Mouse (Mus musculus) midbrain, embryonic 11.5 days (tissue): ENCODE data around the gene Zbtb33. TPM values are rescaled to one million over a fixed set of nuclear protein-coding genes. Genes with fewer than 3 reads are reported as not detected.
"Not testable (repeated sequence)": the region's sequence is repeated elsewhere in the genome, so short reads cannot be mapped to it uniquely, and the experiment has no call there.

Experiments
- ATAC-seq: fragments of 200-750 bp; cut with Nextera tagmentation; 2 replicates; pipeline ENCODE4 v1.8.0; 2017; ENCODE audit warnings: moderate TSS enrichment, moderate library complexity; ENCODE audit not compliant: low FRiP score
- DNase-seq: peaks from one replicate; pipeline ENCODE4 v3.0.0; 2015; ENCODE audit warnings: low spot score; ENCODE audit errors: missing footprints
- H3K27ac ChIP-seq: fragments of 300-500 bp; sonication (generic); 2 replicates; pipeline ENCODE4 v1.5.1; 2014; ENCODE audit warnings: low read depth, low read length
- H3K27me3 ChIP-seq: fragments of 300-500 bp; sonication (generic); 2 replicates; pipeline ENCODE4 v1.6.1; 2014; ENCODE audit warnings: mild to moderate bottlenecking, low read length, moderate library complexity, mixed read lengths; ENCODE audit not compliant: control insufficient read depth, insufficient read depth
- H3K36me3 ChIP-seq: fragments of 300-500 bp; sonication (generic); 2 replicates; pipeline ENCODE4 v1.6.1; 2014; ENCODE audit warnings: mild to moderate bottlenecking, low read length, moderate library complexity, mixed read lengths; ENCODE audit not compliant: control insufficient read depth, insufficient read depth
- H3K4me1 ChIP-seq: fragments of 300-500 bp; sonication (generic); 2 replicates; pipeline ENCODE4 v1.6.1; 2014; ENCODE audit warnings: low read length; ENCODE audit not compliant: control insufficient read depth, insufficient read depth
- H3K4me2 ChIP-seq: fragments of 300-500 bp; sonication (generic); 2 replicates; pipeline ENCODE4 v1.6.1; 2014; ENCODE audit warnings: mild to moderate bottlenecking, moderate library complexity
- H3K4me3 ChIP-seq: fragments of 300-500 bp; sonication (generic); 2 replicates; pipeline ENCODE4 v1.5.1; 2014; ENCODE audit warnings: low read depth, low read length
- H3K9ac ChIP-seq: fragments of 300-500 bp; sonication (generic); 2 replicates; pipeline ENCODE4 v1.6.1; 2014; ENCODE audit warnings: low read length
- H3K9me3 ChIP-seq: fragments of 300-500 bp; sonication (generic); 2 replicates; pipeline ENCODE4 v1.6.1; 2016; ENCODE audit warnings: low read length; ENCODE audit not compliant: control insufficient read depth
- whole genome bisulfite sequencing: fragments of 180-500 bp; shearing (Covaris S2); extraction: QIAGEN DNeasy Blood & Tissue Kit; methylation state at CpG from one replicate; pipeline ENCODE4 v1.1.7; 2014; 5-methylcytosine and 5-hydroxymethylcytosine counted together
- polyA plus RNA-seq: library from polyadenylated mRNA; unstranded; fragments of >200 nt; fragmentation: Nextera tagmentation; extraction: Ambion mirVana; gene quantifications from 2 replicates; pipeline ENCODE4 v1.2.1, GENCODE M21; 2014

The Zbtb33 gene
- polyA plus RNA-seq = 9.2 and 10.7 TPM in 2 replicates

DNA sequence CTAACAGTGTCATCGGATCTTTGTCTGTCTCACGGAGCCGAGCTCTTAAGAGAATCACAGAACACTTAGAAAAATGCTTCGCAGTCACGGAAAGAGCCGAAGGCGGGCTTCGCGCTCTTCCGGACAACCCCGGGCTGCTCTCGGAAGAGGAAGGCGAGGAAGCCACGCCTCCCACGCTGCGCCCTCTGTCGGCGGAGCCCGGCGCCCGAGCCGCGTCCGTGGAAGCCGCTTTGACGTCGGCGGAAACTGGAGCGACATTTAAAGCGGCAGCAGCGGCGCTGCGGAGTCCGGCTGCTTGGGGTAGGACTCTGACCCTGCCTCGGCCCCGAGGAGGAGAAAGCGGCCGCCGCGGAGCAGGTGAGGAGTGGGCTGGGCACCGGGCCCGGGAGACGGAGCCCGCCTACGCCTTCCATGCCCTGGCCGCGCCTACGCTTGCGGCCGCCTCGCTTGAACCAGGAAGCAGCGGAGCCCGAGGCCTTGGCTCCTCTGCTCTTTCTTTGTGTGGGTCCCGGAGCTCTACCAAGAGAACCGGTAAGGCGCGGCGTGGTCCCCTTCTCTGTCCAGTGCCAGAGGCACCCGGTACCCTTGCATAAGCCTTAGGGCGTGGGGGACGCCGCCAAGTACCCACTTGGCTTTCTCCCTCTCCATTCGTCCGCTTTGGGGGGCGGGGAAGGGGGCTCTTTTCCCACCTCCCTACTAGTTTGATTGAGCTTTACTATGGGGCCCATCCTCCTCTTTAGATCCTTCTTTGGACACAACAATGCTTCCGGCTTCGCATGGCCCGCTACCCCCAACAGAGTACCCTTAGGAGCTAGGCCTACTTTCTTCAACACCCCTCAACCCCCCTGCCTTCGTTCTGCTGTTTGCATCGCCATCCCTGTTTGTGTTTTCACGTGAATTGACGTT is at the start of gene Zbtb33:
Gene Zbtb33 (plus strand): TSS at position 242 of the 906 bp plus-strand sequence.
- Histone ChIP-seq H3K9ac (peak within 1 kb of the TSS; percentile 83), H3K9me3 (no peaks in the 10 kb centered on the region), H3K27ac (peak within 1 kb of the TSS; percentile 72), H3K4me1 (no peaks in the 10 kb centered on the region), H3K36me3 (no peaks in the 10 kb centered on the region), H3K4me2 (peak within 1 kb of the TSS; percentile 60), H3K27me3 (no peaks in the 10 kb centered on the region), H3K4me3 (peak within 1 kb of the TSS; percentile 65)
- WGBS = 21% methylated on average over 70 of the region's 72 CpGs
- DNase-seq = peak; percentile 99
- peak; percentile 96 for ATAC-seq

DNA sequence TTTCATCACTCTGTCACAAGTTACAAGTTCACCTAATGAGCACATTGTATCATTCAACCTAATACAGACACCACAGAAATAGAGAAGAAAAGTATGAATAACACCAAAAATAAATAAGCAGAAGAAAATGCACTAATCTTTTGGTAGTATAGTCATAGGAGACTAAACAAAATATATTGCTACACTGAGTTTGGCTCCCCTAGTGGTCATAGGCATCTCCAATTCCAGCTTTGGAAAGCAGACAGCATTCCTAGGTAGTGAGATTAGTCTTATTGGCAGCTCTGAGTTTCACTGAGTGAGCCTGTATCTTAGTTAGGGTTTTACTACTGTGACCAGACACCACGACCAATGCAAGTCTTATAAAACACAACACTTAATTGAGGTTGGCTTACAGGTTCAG is 30.5 kb upstream of the Zbtb33 start:
- no peak for DNase-seq
- Histone ChIP-seq H3K4me2 (no peak overlapping the region), H3K27ac (no peak overlapping the region), H3K4me3 (no peak overlapping the region), H3K36me3 (no peaks in the 10 kb centered on the region), H3K9ac (no peak overlapping the region), H3K9me3 (no peaks in the 10 kb centered on the region), H3K4me1 (no peaks in the 10 kb centered on the region), H3K27me3 (no peaks in the 10 kb centered on the region)
- WGBS = 62% methylated on average over 1 of the region's 1 CpGs
- ATAC-seq = no peak

DNA sequence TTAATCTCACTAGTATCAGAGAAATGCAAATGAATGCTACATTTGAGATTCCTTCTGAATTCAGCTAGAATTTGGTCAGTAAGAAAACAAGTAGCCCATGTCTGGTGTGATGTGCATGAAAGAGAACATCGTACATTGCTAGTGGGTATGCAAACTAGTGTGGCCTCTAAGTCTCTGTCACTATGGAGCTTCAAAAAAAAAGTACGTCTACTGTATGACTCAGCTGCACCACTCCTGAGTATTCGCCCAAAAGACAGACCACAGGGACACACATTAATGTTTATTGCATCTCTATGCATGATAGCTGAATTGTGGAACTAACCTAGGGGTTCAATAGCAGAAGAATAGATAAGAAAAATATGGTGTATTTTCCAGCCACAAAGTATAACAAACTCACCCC is 24.3 kb upstream of the Zbtb33 start:
- Histone ChIP-seq H3K27me3 (no peaks in the 10 kb centered on the region), H3K9ac (no peak overlapping the region)

DNA sequence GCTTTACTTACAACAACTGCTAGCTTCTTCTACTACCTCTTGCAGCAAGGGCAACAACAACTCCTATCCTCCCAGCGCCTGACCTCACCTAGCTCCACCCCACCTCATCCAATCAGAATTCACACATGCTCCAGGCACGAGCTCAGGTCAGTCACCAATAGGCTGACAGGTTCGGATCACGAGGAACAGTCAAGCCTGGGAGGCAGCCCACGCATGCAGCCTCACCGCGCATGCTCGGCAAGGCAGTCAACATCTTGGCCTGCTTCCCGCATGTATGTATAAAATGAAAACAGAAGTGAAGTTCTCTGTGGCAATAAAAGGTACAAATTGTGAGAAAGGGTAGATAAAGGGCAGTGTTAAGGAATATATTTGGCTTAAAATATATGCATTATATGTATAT is 23.5 kb upstream of the Zbtb33 start:
- no peak overlapping the region for H3K27ac ChIP-seq
- DNase-seq (no peak), ATAC-seq (no peak)
- no peak overlapping the region for H3K9ac ChIP-seq
- no peaks in the 10 kb centered on the region for H3K36me3 ChIP-seq
- 83% methylated on average over 9 of the region's 9 CpGs for WGBS
- H3K27me3 ChIP-seq = no peaks in the 10 kb centered on the region
- no peaks in the 10 kb centered on the region for H3K9me3 ChIP-seq
- H3K4me1 ChIP-seq = no peaks in the 10 kb centered on the region
- no peak overlapping the region for H3K4me3 ChIP-seq
- no peak overlapping the region for H3K4me2 ChIP-seq

More for the DNA sequence above, 24.3 kb upstream of the Zbtb33 start:
- WGBS = 87% methylated on average over 3 of the region's 3 CpGs
- no peaks in the 10 kb centered on the region for H3K9me3 ChIP-seq
- H3K27ac ChIP-seq = no peak overlapping the region
- H3K4me3 ChIP-seq = no peak overlapping the region
- ATAC-seq = no peak
- no peaks in the 10 kb centered on the region for H3K36me3 ChIP-seq
- no peaks in the 10 kb centered on the region for H3K4me1 ChIP-seq
- H3K4me2 ChIP-seq = no peak overlapping the region
- no peak for DNase-seq

DNA sequence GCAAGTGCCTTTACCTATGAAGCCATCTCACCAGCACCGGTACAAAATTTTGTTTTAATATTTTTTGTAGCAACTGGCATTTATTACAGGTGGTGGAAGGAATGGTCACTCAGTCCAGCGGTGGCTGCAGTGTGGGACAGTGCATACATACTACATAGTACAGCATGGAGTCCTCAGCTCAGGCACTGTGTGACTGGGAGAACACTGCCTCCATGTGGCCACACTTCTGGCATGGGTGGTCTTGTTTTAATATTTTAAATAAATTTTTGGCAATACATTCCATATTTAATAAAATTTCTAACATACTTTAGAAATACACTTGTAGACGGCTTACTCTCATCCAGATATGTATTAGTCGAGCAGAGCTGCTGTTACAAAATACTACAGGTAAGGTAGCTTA is 23.0 kb upstream of the Zbtb33 start:
- DNase-seq = no peak
- WGBS = 76% methylated on average over 4 of the region's 4 CpGs

DNA sequence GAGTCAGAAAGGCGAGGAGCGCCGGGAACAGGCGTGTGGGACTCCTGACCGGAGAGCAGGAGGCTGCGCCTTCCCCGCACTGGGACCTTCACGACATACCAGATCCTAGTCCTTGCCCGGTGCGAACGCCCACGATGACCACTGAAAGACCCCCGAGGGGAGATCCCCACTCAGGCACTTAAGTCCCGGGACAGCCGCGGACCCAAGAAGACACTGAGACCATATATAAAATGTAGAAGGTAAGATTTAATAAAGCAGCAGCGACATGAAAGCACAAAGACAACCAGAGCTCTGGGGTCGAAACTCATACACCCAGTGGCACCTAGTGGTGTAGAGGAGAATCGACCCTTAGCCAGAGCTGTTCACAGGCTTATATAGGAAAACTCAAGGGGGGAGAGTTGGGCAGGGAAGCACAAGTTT is 9.7 kb upstream of the Zbtb33 start:
- 30% methylated on average over 19 of the region's 19 CpGs for WGBS
- ATAC-seq (peak; percentile 75), DNase-seq (peak; percentile 92)
- not testable (repeated sequence) for H3K27ac ChIP-seq, H3K4me1 ChIP-seq, H3K27me3 ChIP-seq, H3K9ac ChIP-seq, H3K36me3 ChIP-seq, H3K9me3 ChIP-seq
- Histone ChIP-seq H3K4me3 (peak overlapping the region; percentile 18; the same call in 1 of the 2 replicates), H3K4me2 (peak overlapping the region; percentile 22; the same call in 1 of the 2 replicates)

More for the DNA sequence above, 23.0 kb upstream of the Zbtb33 start:
- no peaks in the 10 kb centered on the region for H3K4me1 ChIP-seq
- ATAC-seq = no peak
- no peaks in the 10 kb centered on the region for H3K36me3 ChIP-seq
- H3K9ac ChIP-seq = no peak overlapping the region
- no peak overlapping the region for H3K27ac ChIP-seq
- no peak overlapping the region for H3K4me2 ChIP-seq
- H3K4me3 ChIP-seq = no peak overlapping the region
- no peaks in the 10 kb centered on the region for H3K9me3 ChIP-seq
- H3K27me3 ChIP-seq = no peaks in the 10 kb centered on the region

DNA sequence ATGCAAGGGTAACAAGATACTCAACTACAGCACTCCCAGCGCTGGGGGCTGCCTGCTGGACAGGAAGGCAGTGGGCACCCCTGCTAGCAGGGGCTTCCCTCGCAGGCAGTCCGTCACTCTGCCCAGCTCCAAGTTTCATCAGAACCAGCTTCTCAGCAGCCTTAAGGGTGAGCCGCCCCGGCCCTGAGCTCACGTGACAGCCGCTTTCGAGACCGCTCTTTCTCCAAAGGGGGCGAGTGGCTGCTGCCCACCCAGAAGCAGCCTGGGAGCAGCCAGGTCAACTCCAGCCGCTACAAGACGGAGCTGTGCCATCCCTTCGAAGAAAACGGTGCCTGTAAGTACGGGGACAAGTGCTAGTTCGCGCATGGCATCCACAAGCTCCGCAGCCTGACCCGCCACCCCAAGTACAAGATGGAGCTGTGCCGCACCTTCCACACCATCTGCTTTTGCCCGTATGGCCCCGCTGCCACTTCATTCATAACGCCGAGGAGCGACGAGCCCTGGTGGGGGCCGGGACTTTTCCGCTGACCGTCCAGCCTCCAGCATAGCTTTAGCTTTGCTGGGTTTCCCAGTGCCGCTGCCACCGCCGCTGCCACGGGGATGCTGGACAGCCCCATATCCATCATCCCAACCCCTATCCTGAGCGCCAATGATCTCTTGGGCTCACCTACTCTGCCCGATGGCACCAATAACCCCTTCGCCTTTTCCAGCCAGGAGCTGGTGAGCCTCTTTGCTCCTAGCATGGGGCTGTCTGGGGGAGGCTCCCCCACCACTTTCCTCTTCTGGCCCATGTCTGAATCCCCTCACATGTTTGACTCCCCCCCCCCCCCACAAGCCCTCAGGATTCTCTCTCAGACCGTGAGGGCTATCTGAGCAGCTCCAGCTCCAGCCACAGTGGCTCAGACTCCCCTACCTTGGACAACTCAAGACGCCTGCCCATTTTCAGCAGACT is 8.7 kb upstream of the Zbtb33 start:
- no peaks in the 10 kb centered on the region for H3K9me3 ChIP-seq
- no peak overlapping the region for H3K27ac ChIP-seq
- peak overlapping the region; percentile 56 for H3K4me2 ChIP-seq
- no peaks in the 10 kb centered on the region for H3K4me1 ChIP-seq
- H3K9ac ChIP-seq = peak overlapping the region; percentile 44; the same call in 1 of the 2 replicates
- 24% methylated on average over 37 of the region's 38 CpGs for WGBS
- no peaks in the 10 kb centered on the region for H3K27me3 ChIP-seq
- peak; percentile 89 for DNase-seq
- no peaks in the 10 kb centered on the region for H3K36me3 ChIP-seq
- peak; percentile 80 for ATAC-seq
- peak overlapping the region; percentile 32 for H3K4me3 ChIP-seq

DNA sequence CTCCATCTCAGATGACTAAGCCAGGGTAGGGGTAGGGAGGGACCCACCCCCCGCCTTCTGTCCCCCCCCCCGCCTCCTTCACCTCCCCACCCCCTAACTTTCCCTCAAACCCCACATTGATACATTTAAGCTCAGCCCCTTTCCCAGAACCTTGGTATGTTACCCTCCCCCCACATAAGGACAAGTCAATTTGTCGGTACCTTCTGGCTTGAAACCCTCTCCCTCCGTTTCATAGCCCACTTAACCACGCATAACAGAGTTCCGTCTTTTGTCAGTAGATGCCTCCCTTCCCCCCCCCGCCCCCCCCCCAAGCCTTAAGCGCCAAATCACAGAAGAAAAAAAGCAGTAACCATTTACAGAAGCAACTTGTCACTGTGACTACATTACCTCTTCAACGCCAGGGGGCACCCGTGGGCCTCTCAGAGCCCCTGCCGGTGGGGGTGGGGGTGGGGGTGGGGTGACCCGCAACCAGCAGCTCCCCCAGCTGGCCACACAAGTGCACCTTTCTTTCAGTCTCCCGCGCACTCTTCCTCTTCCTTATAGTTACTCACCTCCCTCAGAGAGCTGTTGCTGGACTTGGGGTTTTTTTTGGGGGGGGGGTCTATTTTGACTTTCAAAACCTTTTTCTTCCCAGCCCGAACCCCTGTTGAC is 7.9 kb upstream of the Zbtb33 start:
- no peaks in the 10 kb centered on the region for H3K4me1 ChIP-seq
- H3K27me3 ChIP-seq = no peaks in the 10 kb centered on the region
- 17% methylated on average over 6 of the region's 15 CpGs for WGBS
- no peak overlapping the region for H3K27ac ChIP-seq
- DNase-seq (peak; percentile 92), ATAC-seq (peak; percentile 82)
- H3K4me3 ChIP-seq = no peak overlapping the region
- no peaks in the 10 kb centered on the region for H3K9me3 ChIP-seq
- no peak overlapping the region for H3K4me2 ChIP-seq
- no peaks in the 10 kb centered on the region for H3K36me3 ChIP-seq
- H3K9ac ChIP-seq = no peak overlapping the region
